Mouse (Mus musculus): ENCODE measurements around the gene Mmp12.
"Not testable (repeated sequence)": the region's sequence is repeated elsewhere in the genome, so short reads cannot be mapped to it uniquely, and the experiment has no call there.

The Mmp12 gene

GRCm38 (mm10) chr9:7344107-7344506 is at the start of gene Mmp12:
TSS of gene Mmp12 (plus strand) at chr9:7344381.
- no peak for DNase-seq (ENCODE audit: low spot score in 2 of 2)

DNA sequence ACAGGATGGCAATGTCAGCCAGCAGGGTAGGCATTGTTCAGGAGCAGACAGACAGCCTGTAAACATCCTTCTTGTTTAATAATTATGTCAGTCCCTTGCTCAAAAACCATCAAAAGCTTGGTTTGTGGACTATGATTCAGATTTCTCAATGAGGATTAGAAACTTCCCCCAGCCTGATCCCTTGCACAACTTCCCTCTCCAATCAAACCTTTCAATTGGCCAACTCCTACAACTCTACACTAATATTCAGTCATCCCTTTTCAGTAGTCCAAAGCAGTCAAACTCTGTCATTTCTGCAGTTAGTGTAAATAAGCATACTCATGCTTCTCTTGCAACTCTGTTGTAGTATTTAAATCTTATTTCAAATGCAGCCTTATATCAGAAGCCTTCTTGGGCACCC is 12.3 kb upstream of the Mmp12 start:
- no peak for DNase-seq (ENCODE audit: low spot score in 2 of 2)

- no peak for DNase-seq (ENCODE audit: low spot score in 2 of 2)
These were observed 8.2 kb upstream of the Mmp12 start for GRCm38 (mm10) chr9:7335766-7336680.

- no peak for DNase-seq (ENCODE audit: low spot score in 2 of 2)
These were observed 7.3 kb upstream of the Mmp12 start for GRCm38 (mm10) chr9:7336740-7337483.

GRCm38 (mm10) chr9:7345513-7345912 is 1.3 kb downstream of the Mmp12 start:
- DNase-seq (ENCODE audit: low spot score in 2 of 2) = no peak

- no peak for DNase-seq (ENCODE audit: low spot score in 2 of 2)
These were observed 10.4 kb downstream of the Mmp12 start for GRCm38 (mm10) chr9:7354535-7354934.

DNA sequence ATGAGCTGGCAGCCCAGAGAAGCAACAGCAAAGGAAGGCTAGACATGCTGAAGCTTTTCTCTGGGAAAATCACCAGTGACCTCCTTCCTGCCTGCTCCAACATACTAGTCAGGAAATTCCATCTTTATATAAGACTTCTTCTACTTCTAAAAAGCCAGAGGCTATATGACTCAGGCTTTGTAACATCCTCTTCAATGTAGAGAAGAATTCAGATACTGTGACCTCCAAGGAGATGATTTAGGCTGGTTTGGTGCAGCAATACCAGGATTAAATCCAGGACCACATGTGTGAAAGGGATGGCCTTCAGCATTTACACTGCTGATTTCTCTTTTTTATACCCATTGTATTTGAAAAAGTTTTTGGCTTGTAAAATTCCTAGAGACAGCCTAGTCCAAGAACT is 43.8 kb downstream of the Mmp12 start, which contains the start of gene Mmp1b:
Mmp1b (minus strand) TSS at position 101 of the 400 bp plus-strand sequence.
- no peak for DNase-seq (ENCODE audit: low spot score in 2 of 2)

- not testable (repeated sequence) for DNase-seq (ENCODE audit: low spot score in 2 of 2)
These were observed 52.4 kb downstream of the Mmp12 start for GRCm38 (mm10) chr9:7396556-7396955.

Measured in urinary bladder, postnatal 36 days (tissue).